Mouse (Mus musculus): Measurements from ENCODE around the gene Nrg4. TPM values are rescaled to one million over a fixed set of nuclear protein-coding genes. Genes with fewer than 3 reads are reported as not detected.
A peak's percentile ranks its signal among the peaks of the same experiment; 100 is the strongest.

Nrg4 gene
- polyA plus RNA-seq, 1 experiment from 2014 or later = 1.8 TPM

DNA sequence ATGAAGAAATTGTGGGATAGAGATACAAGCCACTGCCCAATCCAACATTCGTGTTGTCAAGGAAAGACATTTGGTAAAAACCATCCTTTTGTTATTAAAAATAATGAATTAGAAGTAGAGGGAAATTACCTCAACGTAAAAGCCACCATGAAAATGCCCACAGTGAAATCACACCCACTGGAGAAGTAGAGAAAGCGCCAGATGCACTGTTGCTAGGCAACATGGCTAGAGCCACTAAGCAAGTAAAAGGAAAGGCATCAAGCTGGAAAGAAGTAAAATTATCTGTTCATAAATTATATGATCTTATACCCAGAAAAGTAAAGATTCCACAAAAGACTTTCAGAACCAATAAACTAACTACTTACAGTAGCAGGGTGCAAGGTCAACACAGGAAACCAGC is 100.4 kb downstream of the Nrg4 start:
- Histone ChIP-seq H3K9me3 (no peaks in the 10 kb centered on the region), H3K4me1 (no peaks in the 10 kb centered on the region), H3K4me3 (no peak overlapping the region), H3K4me2 (replicated peaks) (no peak overlapping the region), H3K27me3 (no peaks in the 10 kb centered on the region), H3K9ac (replicated peaks) (no peak overlapping the region), H3K27ac (replicated peaks) (no peak overlapping the region), H3K36me3 (peaks cover 38% of the 10 kb centered on the region)
- 71% methylated on average over 3 of the region's 3 CpGs for WGBS
- no peak for ATAC-seq (replicated peaks)

DNA sequence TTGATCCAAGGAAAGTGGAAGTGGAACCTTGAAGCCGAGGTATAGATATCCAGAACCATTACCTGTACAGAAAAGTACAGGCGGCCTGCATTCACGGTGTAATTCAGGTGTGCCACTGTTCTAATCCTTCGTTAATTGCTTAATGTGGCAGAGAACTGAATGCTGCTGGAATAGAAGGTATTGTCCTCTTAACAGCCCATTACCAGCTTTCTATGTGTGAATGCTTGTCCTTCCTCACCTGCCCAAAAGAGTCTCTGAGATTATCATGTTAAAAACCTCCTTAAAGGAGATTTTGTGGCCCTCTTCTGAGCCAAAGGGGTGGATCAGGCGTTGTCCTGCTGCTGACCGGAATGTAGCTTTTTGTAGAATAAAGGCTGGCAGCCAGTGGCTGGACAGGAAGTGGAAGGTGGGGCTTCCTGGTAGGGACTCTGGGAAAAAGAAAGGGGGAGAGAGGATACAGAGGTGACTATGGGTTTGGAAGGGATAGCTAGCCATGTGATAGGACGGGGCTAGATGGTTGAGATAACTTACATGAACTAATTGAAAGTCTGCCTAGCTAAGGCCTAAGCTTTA is 101.4 kb downstream of the Nrg4 start:
- Histone ChIP-seq H3K27me3 (no peaks in the 10 kb centered on the region), H3K9me3 (no peaks in the 10 kb centered on the region), H3K4me2 (replicated peaks) (no peak overlapping the region), H3K36me3 (peaks cover 48% of the 10 kb centered on the region), H3K4me1 (no peaks in the 10 kb centered on the region), H3K4me3 (no peak overlapping the region), H3K9ac (replicated peaks) (no peak overlapping the region), H3K27ac (replicated peaks) (no peak overlapping the region)
- no peak for ATAC-seq (replicated peaks)
- WGBS = 80% methylated on average over 7 of the region's 7 CpGs

DNA sequence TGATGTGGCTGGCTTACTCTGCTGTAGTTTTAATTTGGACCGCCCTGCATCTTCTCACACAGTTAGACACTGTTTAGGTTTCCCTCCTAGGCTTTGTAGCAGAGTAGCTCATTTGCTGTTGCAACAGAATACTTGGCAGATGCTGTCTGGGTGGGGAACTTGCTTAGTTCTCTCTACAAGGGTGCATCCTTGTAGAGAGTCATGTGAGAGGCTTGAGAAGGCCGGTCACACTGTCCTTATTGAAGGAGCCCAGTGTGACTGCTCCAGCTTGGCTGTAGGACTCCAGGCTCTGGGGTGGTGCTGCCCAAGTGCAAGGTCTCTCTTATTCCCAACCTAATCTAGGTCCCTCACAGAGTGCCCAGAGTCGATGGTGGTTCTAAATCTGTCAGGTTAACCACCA is 109.3 kb downstream of the Nrg4 start:
- Histone ChIP-seq H3K27ac (replicated peaks) (no peak overlapping the region), H3K36me3 (peaks cover 83% of the 10 kb centered on the region), H3K4me2 (replicated peaks) (no peak overlapping the region), H3K4me1 (no peaks in the 10 kb centered on the region), H3K4me3 (no peak overlapping the region), H3K9me3 (no peaks in the 10 kb centered on the region), H3K9ac (replicated peaks) (no peak overlapping the region), H3K27me3 (no peaks in the 10 kb centered on the region)
- ATAC-seq (replicated peaks) = no peak
- WGBS = 94% methylated on average over 3 of the region's 3 CpGs

DNA sequence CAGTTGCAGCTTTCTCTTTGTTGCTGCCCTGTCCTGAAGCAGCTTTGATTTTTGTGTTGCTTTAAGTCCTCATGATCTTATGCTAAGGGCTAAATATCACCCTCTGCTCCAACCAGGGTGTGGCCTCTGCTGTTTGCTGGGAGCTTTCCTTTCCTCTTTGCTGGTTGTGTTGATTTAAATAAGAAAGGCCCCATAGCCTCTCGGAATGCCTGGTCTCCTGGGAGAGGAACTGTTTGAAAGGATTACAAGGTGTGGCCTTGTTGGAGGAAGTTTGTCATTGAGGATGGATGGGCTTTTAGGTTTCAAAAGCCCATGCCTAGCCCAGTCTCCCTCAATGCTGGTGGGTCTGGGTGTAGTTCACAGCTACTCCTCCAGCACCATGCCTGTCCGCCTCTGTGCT is 110.6 kb downstream of the Nrg4 start:
- no peaks in the 10 kb centered on the region for H3K9me3 ChIP-seq
- peaks cover 70% of the 10 kb centered on the region for H3K36me3 ChIP-seq
- no peak overlapping the region for H3K27ac ChIP-seq (replicated peaks)
- no peak for ATAC-seq (replicated peaks)
- 70% methylated on average over 2 of the region's 2 CpGs for WGBS
- no peak overlapping the region for H3K4me2 ChIP-seq (replicated peaks)
- H3K27me3 ChIP-seq = no peaks in the 10 kb centered on the region
- H3K9ac ChIP-seq (replicated peaks) = no peak overlapping the region
- peaks cover 6% of the 10 kb centered on the region for H3K4me1 ChIP-seq
- no peak overlapping the region for H3K4me3 ChIP-seq

DNA sequence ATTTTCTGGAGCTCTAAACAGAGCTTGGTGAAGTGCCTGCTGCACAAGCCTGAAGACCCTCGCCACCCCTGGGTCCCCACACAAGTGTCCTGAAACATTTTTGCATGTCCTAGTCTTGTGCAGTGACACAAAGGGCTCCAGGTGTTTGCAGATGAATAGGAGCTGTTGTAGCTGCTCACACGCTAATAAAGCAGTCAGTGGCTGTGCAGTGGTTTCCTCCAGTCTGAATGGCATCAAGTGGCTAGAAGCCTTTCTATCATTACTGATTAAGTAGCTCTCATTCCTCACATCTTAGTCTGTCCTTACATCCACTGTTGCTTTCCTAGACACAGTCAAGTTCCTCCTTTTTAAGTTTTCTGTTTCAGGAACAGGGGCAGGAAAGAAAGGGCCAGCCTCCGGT is 111.0 kb downstream of the Nrg4 start:
- H3K9ac ChIP-seq (replicated peaks) = no peak overlapping the region
- H3K4me1 ChIP-seq = peaks cover 8% of the 10 kb centered on the region
- no peak for ATAC-seq (replicated peaks)
- no peaks in the 10 kb centered on the region for H3K27me3 ChIP-seq
- WGBS = 76% methylated on average over 3 of the region's 3 CpGs
- H3K27ac ChIP-seq (replicated peaks) = no peak overlapping the region
- no peak overlapping the region for H3K4me3 ChIP-seq
- H3K36me3 ChIP-seq = peaks cover 66% of the 10 kb centered on the region
- H3K4me2 ChIP-seq (replicated peaks) = no peak overlapping the region
- H3K9me3 ChIP-seq = no peaks in the 10 kb centered on the region

DNA sequence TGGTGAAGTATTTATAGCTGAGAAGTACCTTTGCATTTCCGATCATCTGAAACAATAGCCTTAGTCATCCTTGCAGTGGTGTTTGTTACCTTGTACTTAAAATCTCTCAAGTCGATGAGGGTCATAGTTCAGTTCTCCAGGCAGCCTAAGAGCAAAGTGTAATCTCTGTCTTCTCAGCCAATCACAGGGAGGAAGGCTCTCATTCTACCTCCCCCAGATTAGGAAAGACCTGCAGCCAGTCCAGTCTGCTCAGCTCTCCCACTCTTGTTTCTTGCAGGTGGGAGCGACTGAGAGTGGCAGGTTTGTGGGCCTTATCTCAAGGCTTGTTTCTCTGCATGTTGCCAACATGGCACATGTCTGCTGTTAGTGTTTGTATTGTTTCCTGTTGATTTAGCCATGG is 111.6 kb downstream of the Nrg4 start:
- ATAC-seq (replicated peaks) = no peak
- Histone ChIP-seq H3K9me3 (no peaks in the 10 kb centered on the region), H3K36me3 (peaks cover 61% of the 10 kb centered on the region), H3K4me1 (peaks cover 14% of the 10 kb centered on the region), H3K4me3 (no peak overlapping the region), H3K9ac (replicated peaks) (no peak overlapping the region), H3K27me3 (no peaks in the 10 kb centered on the region), H3K4me2 (replicated peaks) (no peak overlapping the region), H3K27ac (replicated peaks) (no peak overlapping the region)
- WGBS = 88% methylated on average over 3 of the region's 3 CpGs

DNA sequence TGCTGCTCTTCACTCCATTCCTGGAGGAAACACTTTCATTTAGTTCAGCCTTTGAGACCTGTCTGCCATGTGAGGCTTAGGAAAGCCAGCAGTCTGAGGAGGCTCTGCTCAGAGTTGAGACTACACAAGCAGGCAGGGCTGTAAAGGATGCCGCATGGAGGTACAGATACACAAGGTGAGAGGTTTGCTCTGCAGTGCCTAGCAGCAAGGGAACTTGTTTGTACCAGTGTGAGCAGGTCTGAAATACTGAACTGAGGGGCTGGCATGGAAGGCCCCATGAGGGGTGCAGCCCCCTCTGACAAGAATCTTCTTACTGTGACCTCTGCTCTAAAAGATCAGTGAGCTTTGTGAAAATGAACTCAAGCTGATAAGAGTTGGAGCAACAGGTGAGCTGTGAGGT is 113.2 kb downstream of the Nrg4 start:
- 97% methylated on average over 1 of the region's 1 CpGs for WGBS
- Histone ChIP-seq H3K9me3 (no peaks in the 10 kb centered on the region), H3K4me3 (no peak overlapping the region), H3K4me2 (replicated peaks) (no peak overlapping the region), H3K9ac (replicated peaks) (no peak overlapping the region), H3K27me3 (no peaks in the 10 kb centered on the region), H3K36me3 (peaks cover 46% of the 10 kb centered on the region), H3K4me1 (peaks cover 23% of the 10 kb centered on the region), H3K27ac (replicated peaks) (no peak overlapping the region)
- ATAC-seq (replicated peaks) = no peak

DNA sequence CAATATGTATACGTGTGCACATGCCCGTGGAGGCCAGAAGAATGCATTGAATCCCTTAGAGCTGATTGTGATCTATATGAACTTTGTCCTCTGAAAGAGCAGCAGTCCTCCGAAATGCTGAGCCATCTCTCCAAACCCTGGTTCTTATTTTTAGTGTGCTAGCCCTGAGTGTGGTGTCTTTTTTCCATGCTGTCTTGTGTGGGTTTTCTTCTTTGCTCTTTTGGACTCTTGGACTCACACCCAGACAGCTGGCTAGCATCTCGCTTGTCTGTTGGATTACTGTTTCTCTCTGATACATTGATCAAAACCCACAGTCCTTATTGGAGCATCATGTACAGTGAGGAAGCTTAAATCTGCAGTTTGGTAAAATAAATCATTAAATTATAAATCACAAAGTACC is 115.0 kb downstream of the Nrg4 start:
- Histone ChIP-seq H3K4me2 (replicated peaks) (no peak overlapping the region), H3K9me3 (no peaks in the 10 kb centered on the region), H3K27ac (replicated peaks) (no peak overlapping the region), H3K4me1 (peaks cover 29% of the 10 kb centered on the region), H3K4me3 (no peak overlapping the region), H3K27me3 (no peaks in the 10 kb centered on the region), H3K36me3 (peaks cover 28% of the 10 kb centered on the region), H3K9ac (replicated peaks) (no peak overlapping the region)
- ATAC-seq (replicated peaks) = no peak
- WGBS = 86% methylated on average over 4 of the region's 4 CpGs

DNA sequence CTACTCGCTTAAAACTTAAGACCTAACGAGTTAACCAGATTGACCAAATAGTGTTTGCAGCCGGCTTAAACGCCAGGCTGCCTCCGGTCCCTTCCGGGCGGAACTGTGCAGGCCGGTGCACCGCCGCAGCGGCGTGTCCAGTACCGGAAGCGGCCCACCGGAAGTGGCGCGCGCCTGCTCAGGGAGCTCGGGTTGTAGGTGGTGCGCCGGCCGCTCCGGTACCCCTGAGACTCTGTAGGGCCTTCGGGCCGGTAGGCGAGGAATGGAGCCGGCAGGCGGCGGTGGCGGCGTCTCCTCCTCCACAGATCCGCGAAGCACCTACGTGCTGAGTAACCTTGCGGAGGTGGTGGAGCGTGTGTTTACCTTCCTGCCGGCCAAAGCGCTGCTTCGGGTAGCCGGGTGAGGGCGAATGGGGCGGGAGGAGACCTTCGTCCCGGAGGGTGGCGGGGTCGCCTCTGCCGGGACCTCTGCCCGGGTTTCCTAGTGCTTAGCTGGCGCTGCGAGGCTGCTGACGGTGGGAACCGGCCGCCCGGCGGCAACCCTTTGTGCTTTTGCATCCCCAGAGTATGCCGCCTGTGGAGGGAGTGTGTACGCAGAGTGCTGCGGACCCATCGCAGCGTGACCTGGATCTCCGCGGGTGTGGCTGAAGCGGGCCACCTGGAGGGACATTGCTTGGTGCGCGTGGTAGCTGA is 117.7 kb downstream of the Nrg4 start, which contains the start of gene Fbxo22:
Gene Fbxo22, plus strand, starts transcription at position 136 of the 692 bp plus-strand sequence.
- peak within 1 kb of the TSS; percentile 83 for H3K27ac ChIP-seq (replicated peaks)
- H3K4me1 ChIP-seq = peaks cover 29% of the 10 kb centered on the region
- peak; percentile 99 for ATAC-seq (replicated peaks)
- peak within 1 kb of the TSS; percentile 60 for H3K4me3 ChIP-seq
- H3K27me3 ChIP-seq = no peaks in the 10 kb centered on the region
- H3K9ac ChIP-seq (replicated peaks) = peak within 1 kb of the TSS; percentile 73
- H3K4me2 ChIP-seq (replicated peaks) = peak within 1 kb of the TSS; percentile 70
- H3K9me3 ChIP-seq = no peaks in the 10 kb centered on the region
- peaks cover 8% of the 10 kb centered on the region for H3K36me3 ChIP-seq
- under 1% methylated on average over 65 of the region's 65 CpGs for WGBS

DNA sequence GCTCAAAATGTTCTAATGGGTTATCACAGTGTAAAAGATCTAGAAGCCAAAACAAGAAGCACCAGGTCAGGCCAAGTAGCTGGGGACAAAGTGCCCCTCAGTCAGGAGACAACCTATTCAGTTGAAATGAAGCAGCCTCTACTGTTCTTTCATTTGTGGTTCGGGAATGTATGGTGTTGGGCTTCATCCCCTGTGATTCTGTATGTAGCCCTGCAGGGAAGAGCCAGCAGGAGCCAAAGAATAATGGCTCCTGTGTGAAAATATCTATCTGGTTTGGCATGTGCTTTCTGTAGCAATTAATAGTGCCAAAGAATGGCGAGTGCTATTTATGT is 118.2 kb downstream of the Nrg4 start:
- H3K27me3 ChIP-seq = no peaks in the 10 kb centered on the region

DNA sequence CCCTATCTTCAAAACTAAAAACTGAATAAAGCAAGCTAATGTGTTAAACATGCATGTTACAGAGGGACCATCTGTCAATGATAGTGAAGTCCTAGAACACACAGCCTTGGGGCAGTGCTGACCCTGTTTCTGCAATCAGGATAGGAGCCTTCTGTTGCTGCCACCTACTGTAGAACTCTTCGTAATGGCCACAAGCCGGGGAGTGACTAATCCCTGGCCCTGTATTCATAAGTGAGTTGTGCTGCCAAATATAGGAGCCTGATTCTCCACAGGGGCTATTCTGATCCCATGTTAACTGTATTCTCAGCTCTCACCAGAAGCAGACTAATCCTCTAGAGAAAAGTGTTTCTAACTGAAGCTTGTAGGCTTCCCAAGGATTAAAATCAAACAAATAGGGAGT is 127.3 kb downstream of the Nrg4 start:
- Histone ChIP-seq H3K9ac (replicated peaks) (no peak overlapping the region), H3K27ac (replicated peaks) (0 out of 2 replicates have a peak overlapping the region, but pooled peaks have one; percentile 0), H3K4me3 (no peak overlapping the region), H3K27me3 (no peaks in the 10 kb centered on the region), H3K4me2 (replicated peaks) (no peak overlapping the region), H3K9me3 (no peaks in the 10 kb centered on the region), H3K36me3 (peaks cover 9% of the 10 kb centered on the region), H3K4me1 (no peaks in the 10 kb centered on the region)
- ATAC-seq (replicated peaks) = no peak
- WGBS = 51% methylated on average over 2 of the region's 2 CpGs

More for the DNA sequence above, 118.2 kb downstream of the Nrg4 start:
- peak; percentile 59 for ATAC-seq (replicated peaks)
- Histone ChIP-seq H3K9ac (replicated peaks) (peak overlapping the region; percentile 73), H3K4me2 (replicated peaks) (peak overlapping the region; percentile 70), H3K36me3 (peaks cover 8% of the 10 kb centered on the region), H3K27ac (replicated peaks) (peak overlapping the region; percentile 83), H3K4me3 (peak overlapping the region; percentile 60), H3K4me1 (peaks cover 29% of the 10 kb centered on the region), H3K9me3 (no peaks in the 10 kb centered on the region)
- 0% methylated on average over 2 of the region's 2 CpGs for WGBS

DNA sequence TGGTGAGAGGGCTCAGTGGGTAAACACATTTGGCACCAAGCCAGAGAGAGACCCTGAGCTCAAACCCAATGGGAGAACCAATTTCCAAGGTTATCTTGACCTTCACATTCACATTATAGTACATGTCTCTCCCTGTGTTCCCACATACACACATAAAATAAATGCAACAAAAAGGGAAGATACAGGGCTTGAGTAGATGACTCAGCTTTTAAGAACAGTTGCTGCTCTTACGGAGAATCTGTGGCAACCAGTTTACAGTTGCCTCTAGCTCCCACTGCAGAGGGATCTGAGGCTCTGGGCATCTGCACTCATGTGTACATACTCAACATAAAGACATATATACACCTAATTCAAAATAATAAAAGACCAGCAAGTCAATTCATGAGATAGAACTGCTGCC is 128.4 kb downstream of the Nrg4 start:
- Histone ChIP-seq H3K9ac (replicated peaks) (no peak overlapping the region), H3K27me3 (no peaks in the 10 kb centered on the region), H3K4me3 (no peak overlapping the region), H3K9me3 (no peaks in the 10 kb centered on the region), H3K27ac (replicated peaks) (no peak overlapping the region), H3K4me1 (no peaks in the 10 kb centered on the region), H3K4me2 (replicated peaks) (no peak overlapping the region), H3K36me3 (0 out of 2 replicates have a peak, but pooled peaks cover 3% of the 10 kb centered on the region)
- no peak for ATAC-seq (replicated peaks)
- WGBS = 100% methylated on average over 1 of the region's 1 CpGs

DNA sequence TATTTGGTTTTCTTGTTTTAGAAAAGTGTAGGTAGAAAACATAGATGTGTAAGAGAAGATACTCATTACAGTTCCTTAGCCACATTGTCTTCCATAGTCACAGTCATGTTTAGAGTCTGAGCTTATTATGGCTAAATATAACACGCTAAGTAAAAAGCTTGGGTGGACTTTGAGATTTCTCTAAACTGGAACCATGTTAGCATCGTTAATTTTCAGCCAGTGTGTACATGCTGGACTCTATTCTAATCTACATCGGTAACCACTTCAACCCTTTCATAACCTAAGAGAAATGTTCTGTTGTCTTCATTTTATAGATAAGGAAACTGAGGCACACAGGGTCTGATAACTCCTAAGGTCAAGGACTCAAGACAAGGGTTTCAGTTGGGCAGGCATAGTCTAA is 130.8 kb downstream of the Nrg4 start:
- WGBS = 92% methylated on average over 3 of the region's 3 CpGs
- no peak overlapping the region for H3K9ac ChIP-seq (replicated peaks)
- ATAC-seq (replicated peaks) = no peak
- no peaks in the 10 kb centered on the region for H3K36me3 ChIP-seq
- no peaks in the 10 kb centered on the region for H3K9me3 ChIP-seq
- H3K4me2 ChIP-seq (replicated peaks) = no peak overlapping the region
- H3K4me1 ChIP-seq = no peaks in the 10 kb centered on the region
- H3K4me3 ChIP-seq = no peak overlapping the region
- H3K27ac ChIP-seq (replicated peaks) = no peak overlapping the region
- H3K27me3 ChIP-seq = no peaks in the 10 kb centered on the region

Measured in forebrain, embryonic 15.5 days (tissue).